Mouse (Mus musculus): ENCODE measurements at regions not wholly inside any gene's neighbourhood (a gene's known extent, or its start where the extent isn't known, plus 50 kb on each side); places are given as distances from the start of the nearest gene placed in this dataset.

DNA sequence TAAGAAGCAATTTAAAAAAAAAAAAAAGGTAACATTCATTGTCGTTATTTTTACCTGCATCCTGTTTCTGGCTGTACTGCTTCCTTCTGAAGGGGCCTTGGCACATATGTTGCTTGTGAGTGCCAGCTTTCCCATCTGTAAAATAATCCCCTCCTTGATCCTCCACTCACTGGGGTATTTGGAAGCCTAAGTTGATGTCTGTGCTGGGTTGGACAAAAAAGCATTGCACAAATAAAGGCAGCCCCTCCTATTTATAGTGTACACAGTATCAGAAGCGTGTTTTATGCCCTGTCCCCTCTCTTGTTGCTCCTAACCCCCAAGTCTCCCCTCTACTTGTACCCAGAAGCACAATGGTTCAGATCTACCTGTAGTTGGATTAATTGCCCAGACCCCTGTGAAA, 195.0 kb downstream of the Brinp2 start:
- TF ChIP-seq CTCF (IDR thresholded peaks at IDR 0.05; ENCODE audit: extremely low read depth, insufficient read length, insufficient replicate concordance, low read depth, low read length) (no peak), POLR2A (IDR thresholded peaks at IDR 0.05; ENCODE audit: low read depth, low read length) (no peak)
- Histone ChIP-seq H3K4me1 (ENCODE audit: control insufficient read depth, insufficient read depth, insufficient read length, low read length) (no peaks in the 10 kb centered on the region), H3K4me3 (ENCODE audit: low read depth, low read length) (no peak overlapping the region), H3K36me3 (ENCODE audit: control insufficient read depth, insufficient read depth, low read length) (no peaks in the 10 kb centered on the region), H3K27ac (ENCODE audit: insufficient read depth, low read depth, low read length) (no peak overlapping the region), H3K27me3 (ENCODE audit: control insufficient read depth, insufficient read depth, low read length) (no peaks in the 10 kb centered on the region)
- 55% methylated on average over 2 of the region's 2 CpGs for WGBS

GRCm38 (mm10) chr1:158161533-158161932, 194.6 kb downstream of the Brinp2 start:
- TF ChIP-seq POLR2A (IDR thresholded peaks at IDR 0.05; ENCODE audit: low read depth, low read length) (no peak), CTCF (IDR thresholded peaks at IDR 0.05; ENCODE audit: extremely low read depth, insufficient read length, insufficient replicate concordance, low read depth, low read length) (no peak)
- Histone ChIP-seq H3K36me3 (ENCODE audit: control insufficient read depth, insufficient read depth, low read length) (no peaks in the 10 kb centered on the region), H3K27ac (ENCODE audit: insufficient read depth, low read depth, low read length) (no peak overlapping the region), H3K4me3 (ENCODE audit: low read depth, low read length) (no peak overlapping the region), H3K4me1 (ENCODE audit: control insufficient read depth, insufficient read depth, insufficient read length, low read length) (no peaks in the 10 kb centered on the region), H3K27me3 (ENCODE audit: control insufficient read depth, insufficient read depth, low read length) (no peaks in the 10 kb centered on the region)
- 70% methylated on average over 6 of the region's 6 CpGs for WGBS

- no peaks in the 10 kb centered on the region for H3K27me3 ChIP-seq (ENCODE audit: control insufficient read depth, insufficient read depth, low read length)
- no peak for TF ChIP-seq CTCF (IDR thresholded peaks at IDR 0.05; ENCODE audit: extremely low read depth, insufficient read length, insufficient replicate concordance, low read depth, low read length)
- no peak for TF ChIP-seq POLR2A (IDR thresholded peaks at IDR 0.05; ENCODE audit: low read depth, low read length)
- no peaks in the 10 kb centered on the region for H3K36me3 ChIP-seq (ENCODE audit: control insufficient read depth, insufficient read depth, low read length)
- H3K4me1 ChIP-seq (ENCODE audit: control insufficient read depth, insufficient read depth, insufficient read length, low read length), result no peaks in the 10 kb centered on the region
- no peak overlapping the region for H3K27ac ChIP-seq (ENCODE audit: insufficient read depth, low read depth, low read length)
- H3K4me3 ChIP-seq (ENCODE audit: low read depth, low read length), result no peak overlapping the region
Observed at GRCm38 (mm10) chr1:158163411-158163810, 192.7 kb downstream of the Brinp2 start.

GRCm38 (mm10) chr1:158170006-158170405, 186.1 kb downstream of the Brinp2 start:
- Histone ChIP-seq H3K4me1 (ENCODE audit: control insufficient read depth, insufficient read depth, insufficient read length, low read length) (no peaks in the 10 kb centered on the region), H3K36me3 (ENCODE audit: control insufficient read depth, insufficient read depth, low read length) (no peaks in the 10 kb centered on the region), H3K4me3 (ENCODE audit: low read depth, low read length) (no peak overlapping the region), H3K27ac (ENCODE audit: insufficient read depth, low read depth, low read length) (no peak overlapping the region), H3K27me3 (ENCODE audit: control insufficient read depth, insufficient read depth, low read length) (no peaks in the 10 kb centered on the region)
- TF ChIP-seq POLR2A (IDR thresholded peaks at IDR 0.05; ENCODE audit: low read depth, low read length), result no peak
- TF ChIP-seq CTCF (IDR thresholded peaks at IDR 0.05; ENCODE audit: extremely low read depth, insufficient read length, insufficient replicate concordance, low read depth, low read length), result no peak
- 54% methylated on average over 3 of the region's 3 CpGs for WGBS

DNA sequence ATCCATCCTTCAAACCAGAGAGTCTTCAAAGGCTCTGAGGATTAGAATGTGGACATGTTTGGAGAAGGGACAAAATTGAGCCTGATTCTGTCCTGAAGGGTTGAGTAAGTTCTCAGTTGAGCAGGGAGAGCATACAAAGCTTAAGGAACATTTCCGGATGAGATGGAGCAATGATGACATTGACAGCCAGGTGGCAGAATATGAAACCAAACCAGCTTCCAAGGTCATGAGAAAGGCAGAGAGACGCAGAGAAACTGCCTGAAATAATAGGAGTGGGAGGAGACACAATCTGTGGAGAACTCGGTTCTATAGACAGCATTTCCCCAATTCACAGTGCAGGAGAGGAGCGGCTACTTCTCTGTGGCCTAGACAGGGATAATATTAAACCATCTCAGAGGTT, 176.0 kb downstream of the Brinp2 start:
- no peaks in the 10 kb centered on the region for H3K4me1 ChIP-seq (ENCODE audit: control insufficient read depth, insufficient read depth, insufficient read length, low read length)
- no peak overlapping the region for H3K27ac ChIP-seq (ENCODE audit: insufficient read depth, low read depth, low read length)
- no peaks in the 10 kb centered on the region for H3K36me3 ChIP-seq (ENCODE audit: control insufficient read depth, insufficient read depth, low read length)
- H3K4me3 ChIP-seq (ENCODE audit: low read depth, low read length), result no peak overlapping the region
- WGBS, result 58% methylated on average over 4 of the region's 4 CpGs
- no peak for TF ChIP-seq POLR2A (IDR thresholded peaks at IDR 0.05; ENCODE audit: low read depth, low read length)
- TF ChIP-seq CTCF (IDR thresholded peaks at IDR 0.05; ENCODE audit: extremely low read depth, insufficient read length, insufficient replicate concordance, low read depth, low read length), result no peak
- H3K27me3 ChIP-seq (ENCODE audit: control insufficient read depth, insufficient read depth, low read length), result no peaks in the 10 kb centered on the region

GRCm38 (mm10) chr1:158181296-158181695, 174.8 kb downstream of the Brinp2 start:
- 65% methylated on average over 1 of the region's 1 CpGs for WGBS
- Histone ChIP-seq H3K4me3 (ENCODE audit: low read depth, low read length) (no peak overlapping the region), H3K36me3 (ENCODE audit: control insufficient read depth, insufficient read depth, low read length) (no peaks in the 10 kb centered on the region), H3K27me3 (ENCODE audit: control insufficient read depth, insufficient read depth, low read length) (no peaks in the 10 kb centered on the region), H3K4me1 (ENCODE audit: control insufficient read depth, insufficient read depth, insufficient read length, low read length) (no peaks in the 10 kb centered on the region), H3K27ac (ENCODE audit: insufficient read depth, low read depth, low read length) (no peak overlapping the region)
- TF ChIP-seq CTCF (IDR thresholded peaks at IDR 0.05; ENCODE audit: extremely low read depth, insufficient read length, insufficient replicate concordance, low read depth, low read length) (no peak), POLR2A (IDR thresholded peaks at IDR 0.05; ENCODE audit: low read depth, low read length) (no peak)

DNA sequence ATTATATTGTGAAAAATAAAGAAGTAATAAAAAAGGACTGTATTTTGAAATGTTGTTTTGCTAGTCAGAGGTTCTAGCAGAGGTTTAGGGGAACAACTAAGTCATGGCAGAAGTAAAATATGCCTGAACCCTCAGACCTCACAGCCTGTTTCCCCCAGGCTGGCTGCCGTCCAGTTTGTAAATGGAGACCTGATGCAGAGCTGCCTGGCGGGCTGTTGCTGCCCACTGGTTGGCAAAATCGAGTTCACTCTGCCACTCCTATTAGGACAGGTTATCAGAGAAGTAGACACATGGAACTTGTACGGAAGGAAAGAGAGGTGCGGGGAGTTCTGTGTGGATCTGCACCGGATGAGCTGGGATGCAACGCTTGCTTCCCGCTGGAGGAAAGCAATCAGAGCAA, 168.5 kb downstream of the Brinp2 start:
- 73% methylated on average over 8 of the region's 8 CpGs for WGBS
- Histone ChIP-seq H3K4me1 (ENCODE audit: control insufficient read depth, insufficient read depth, insufficient read length, low read length) (no peaks in the 10 kb centered on the region), H3K27me3 (ENCODE audit: control insufficient read depth, insufficient read depth, low read length) (no peaks in the 10 kb centered on the region), H3K27ac (ENCODE audit: insufficient read depth, low read depth, low read length) (no peak overlapping the region), H3K36me3 (ENCODE audit: control insufficient read depth, insufficient read depth, low read length) (no peaks in the 10 kb centered on the region), H3K4me3 (ENCODE audit: low read depth, low read length) (no peak overlapping the region)
- no peak for TF ChIP-seq POLR2A (IDR thresholded peaks at IDR 0.05; ENCODE audit: low read depth, low read length)
- no peak for TF ChIP-seq CTCF (IDR thresholded peaks at IDR 0.05; ENCODE audit: extremely low read depth, insufficient read length, insufficient replicate concordance, low read depth, low read length)

All from small intestine, adult 2 months (tissue).